Mouse (Mus musculus) central nervous system, embryonic 11.5 days (tissue): ENCODE measurements around the gene Olfr876. TPM values are rescaled to one million over a fixed set of nuclear protein-coding genes. Genes with fewer than 3 reads are reported as not detected.

Experiments used
- polyA plus RNA-seq: library from polyadenylated mRNA; depleted of rRNA; stranded (reverse); fragments of >200 nt; gene quantifications from 2 replicates; pipeline ENCODE4 v1.2.3, GENCODE M21; 2012; rRNA removed

Gene Olfr876
- polyA plus RNA-seq, result not detected in 2 replicates

DNA sequence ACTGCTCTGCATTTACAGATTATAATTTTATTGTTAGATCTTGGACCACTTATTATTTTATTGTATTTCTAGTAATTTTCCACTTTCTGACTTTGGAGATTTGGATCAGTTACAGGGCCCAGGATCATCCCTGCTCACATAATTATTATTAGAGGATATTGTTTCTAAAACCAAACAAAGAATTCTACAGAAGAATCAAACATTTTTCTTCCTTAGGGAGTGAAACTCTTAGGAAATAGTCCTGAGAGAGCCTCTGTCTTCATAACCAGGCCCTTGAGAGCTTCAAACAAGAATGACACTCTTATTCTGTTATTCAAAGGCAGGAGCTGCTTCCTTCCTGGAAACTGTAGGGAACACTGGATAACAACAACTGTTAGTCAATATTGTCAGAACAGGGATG is at the start of gene Olfr876:
TSS of gene Olfr876 (plus strand) at position 301 of the 400 bp plus-strand sequence.

DNA sequence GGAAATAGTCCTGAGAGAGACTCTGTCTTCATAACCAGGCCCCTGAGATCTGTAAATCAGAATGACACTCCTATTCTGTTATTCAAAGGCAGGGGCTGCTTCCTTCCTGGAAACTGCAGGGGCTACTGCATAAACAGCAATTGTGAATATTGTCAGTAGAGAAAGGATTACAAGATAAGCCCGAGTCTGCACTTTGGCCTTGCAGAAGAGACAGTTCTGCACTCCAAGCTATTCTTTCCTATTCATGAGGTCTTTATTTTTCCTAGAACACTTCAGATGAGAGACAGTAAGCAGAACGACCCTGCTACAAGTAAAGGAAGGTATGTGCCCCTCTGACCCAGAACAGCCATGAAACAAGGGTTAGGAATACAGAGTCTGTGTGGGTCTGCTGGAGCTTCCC is 31.1 kb upstream of the Olfr876 start, which contains the start of gene Olfr875:
TSS of gene Olfr875 (plus strand) at position 99 of the 400 bp plus-strand sequence.

DNA sequence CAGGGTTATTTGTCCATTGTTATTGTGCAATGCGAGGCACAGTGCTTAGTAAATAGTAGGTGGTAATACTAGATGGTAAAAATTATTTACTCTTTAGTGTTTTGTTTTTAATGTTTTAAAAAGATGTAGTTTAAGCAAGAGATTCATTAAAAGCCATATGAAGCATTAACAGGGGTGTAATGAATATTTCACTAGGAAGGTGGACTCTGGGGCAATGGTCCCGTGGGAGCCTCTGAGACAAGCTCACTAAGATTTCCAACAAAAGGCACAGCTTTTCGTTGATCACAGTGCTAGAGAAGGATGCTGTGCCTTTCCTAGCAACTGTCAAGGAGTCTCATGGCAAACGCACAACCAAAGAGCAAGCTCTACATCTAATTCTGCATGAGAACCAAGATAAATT is 51.1 kb downstream of the Olfr876 start, which contains the start of gene Olfr877:
TSS of gene Olfr877 (plus strand) at position 301 of the 400 bp plus-strand sequence.

Other genes starting within 250 kb of the Olfr876 start
- gene Siae, start 247.3 kb upstream of the Olfr876 start, polyA plus RNA-seq, result 5.0 and 6.0 TPM in 2 replicates
- 9.5 and 32.0 TPM in 2 replicates for gene Spa17, start 189.3 kb upstream of the Olfr876 start, polyA plus RNA-seq
- 61.0 and 73.8 TPM in 2 replicates for gene Tbrg1, start 145.7 kb upstream of the Olfr876 start, polyA plus RNA-seq
- gene Panx3, start 133.8 kb upstream of the Olfr876 start, polyA plus RNA-seq, result 0.11 and 0.31 TPM in 2 replicates
- gene Olfr160, start 86.8 kb upstream of the Olfr876 start, polyA plus RNA-seq, result not detected in 2 replicates
- not detected in 2 replicates for gene Olfr874, start 57.9 kb upstream of the Olfr876 start, polyA plus RNA-seq
- gene Olfr875, start 31.2 kb upstream of the Olfr876 start, polyA plus RNA-seq, result not detected in 2 replicates
- not detected in 2 replicates for gene Olfr877, start 51.2 kb downstream of the Olfr876 start, polyA plus RNA-seq
- not detected in 2 replicates for gene Olfr145, start 93.7 kb downstream of the Olfr876 start, polyA plus RNA-seq
- not detected in 2 replicates for gene Olfr878, start 114.8 kb downstream of the Olfr876 start, polyA plus RNA-seq
- gene Olfr881, start 188.8 kb downstream of the Olfr876 start, polyA plus RNA-seq, result not detected in 2 replicates
- gene Olfr883, start 222.8 kb downstream of the Olfr876 start, polyA plus RNA-seq, result not detected in 2 replicates
- gene Olfr884, start 243.5 kb downstream of the Olfr876 start, polyA plus RNA-seq, result not detected in 2 replicates